Mouse (Mus musculus) midbrain, embryonic 13.5 days (tissue): ENCODE results near the gene Rdh5. TPM values are rescaled to one million over a fixed set of nuclear protein-coding genes. Genes with fewer than 3 reads are reported as not detected.

Experiments used
- ATAC-seq: fragments of 200-750 bp; cut with Nextera tagmentation; 2 replicates; pipeline ENCODE4 v1.8.0; 2017; ENCODE audit warnings: mild to moderate bottlenecking, moderate TSS enrichment, moderate library complexity
- H3K27ac ChIP-seq: fragments of 300-500 bp; sonication (generic); 2 replicates; pipeline ENCODE4 v1.5.1; 2015; ENCODE audit warnings: inconsistent platforms, mild to moderate bottlenecking, moderate library complexity
- H3K27me3 ChIP-seq: fragments of 300-500 bp; sonication (generic); 2 replicates; pipeline ENCODE4 v1.6.1; 2015; ENCODE audit warnings: mild to moderate bottlenecking, inconsistent platforms
- H3K36me3 ChIP-seq: fragments of 300-500 bp; sonication (generic); 2 replicates; pipeline ENCODE4 v1.6.1; 2015; ENCODE audit warnings: mild to moderate bottlenecking, inconsistent platforms
- H3K4me1 ChIP-seq: fragments of 300-500 bp; sonication (generic); replicated peaks from 2 replicates; pipeline ENCODE4 v1.6.1; 2015; ENCODE audit warnings: inconsistent platforms
- H3K4me2 ChIP-seq: fragments of 300-500 bp; sonication (generic); replicated peaks from 2 replicates; pipeline ENCODE4 v1.6.1; 2015; ENCODE audit warnings: moderate library complexity, mild to moderate bottlenecking, inconsistent platforms
- H3K4me3 ChIP-seq: fragments of 300-500 bp; sonication (generic); replicated peaks from 2 replicates; pipeline ENCODE4 v1.5.1; 2015; ENCODE audit warnings: mild to moderate bottlenecking, inconsistent platforms
- H3K9ac ChIP-seq: fragments of 300-500 bp; sonication (generic); replicated peaks from 2 replicates; pipeline ENCODE4 v1.6.1; 2015; ENCODE audit warnings: mild to moderate bottlenecking, inconsistent platforms
- H3K9me3 ChIP-seq: fragments of 300-500 bp; sonication (generic); 2 replicates; pipeline ENCODE4 v1.6.1; 2016; ENCODE audit warnings: mild to moderate bottlenecking, inconsistent platforms
- WGBS: fragments of 180-500 bp; shearing (Covaris S2); methylation state at CpG from one replicate; pipeline ENCODE4 v1.1.7; 2015; 5-methylcytosine and 5-hydroxymethylcytosine counted together
- polyA plus RNA-seq: library from polyadenylated mRNA; unstranded; fragments of >200 nt; fragmentation: Nextera tagmentation; extraction: Ambion mirVana; gene quantifications from 2 replicates; pipeline ENCODE4 v1.2.1, GENCODE M21; 2015

The Rdh5 gene
- polyA plus RNA-seq, 1 experiment from 2014 or later: 20.9 TPM

- Histone ChIP-seq H3K9me3 (no peaks in the 10 kb centered on the region), H3K4me2 (no peak overlapping the region), H3K4me1 (peaks cover 16% of the 10 kb centered on the region), H3K4me3 (no peak overlapping the region), H3K27me3 (peaks cover 19% of the 10 kb centered on the region), H3K36me3 (no peaks in the 10 kb centered on the region), H3K27ac (no peak overlapping the region), H3K9ac (no peak overlapping the region)
- ATAC-seq: no peak
- WGBS: 33% methylated on average over 1 of the region's 1 CpGs
Observed at GRCm38 (mm10) chr10:128897501-128897900, 25.2 kb downstream of the Rdh5 start.

DNA sequence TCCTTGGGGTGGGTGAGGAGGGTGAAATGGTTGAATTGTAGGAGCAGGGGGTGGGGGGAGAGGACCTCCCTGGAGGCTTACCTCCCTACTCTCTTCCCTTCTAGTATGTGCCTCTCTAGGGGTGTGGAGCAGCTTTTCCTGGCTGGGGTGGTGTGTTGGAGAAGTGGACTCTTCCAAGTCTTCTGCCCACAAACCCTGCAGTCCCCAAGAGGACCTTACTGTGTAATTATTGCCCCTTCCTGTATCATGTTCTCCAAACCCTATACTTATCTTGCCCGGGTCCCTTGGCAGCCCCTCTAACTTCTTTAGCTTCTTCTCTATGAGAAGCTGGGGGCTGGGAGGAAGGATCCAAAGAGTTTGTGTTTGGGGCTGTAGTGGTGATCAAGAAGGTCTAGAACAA lies 25.9 kb downstream of the Rdh5 start:
- H3K4me3 ChIP-seq: no peak overlapping the region
- H3K4me2 ChIP-seq: no peak overlapping the region
- H3K9me3 ChIP-seq: no peaks in the 10 kb centered on the region
- H3K36me3 ChIP-seq: no peaks in the 10 kb centered on the region
- peaks cover 20% of the 10 kb centered on the region for H3K4me1 ChIP-seq
- H3K27me3 ChIP-seq: peaks cover 19% of the 10 kb centered on the region
- ATAC-seq: no peak
- 67% methylated on average over 1 of the region's 1 CpGs for WGBS
- no peak overlapping the region; the same call in 1 of the 2 replicates for H3K9ac ChIP-seq
- H3K27ac ChIP-seq: no peak overlapping the region

DNA sequence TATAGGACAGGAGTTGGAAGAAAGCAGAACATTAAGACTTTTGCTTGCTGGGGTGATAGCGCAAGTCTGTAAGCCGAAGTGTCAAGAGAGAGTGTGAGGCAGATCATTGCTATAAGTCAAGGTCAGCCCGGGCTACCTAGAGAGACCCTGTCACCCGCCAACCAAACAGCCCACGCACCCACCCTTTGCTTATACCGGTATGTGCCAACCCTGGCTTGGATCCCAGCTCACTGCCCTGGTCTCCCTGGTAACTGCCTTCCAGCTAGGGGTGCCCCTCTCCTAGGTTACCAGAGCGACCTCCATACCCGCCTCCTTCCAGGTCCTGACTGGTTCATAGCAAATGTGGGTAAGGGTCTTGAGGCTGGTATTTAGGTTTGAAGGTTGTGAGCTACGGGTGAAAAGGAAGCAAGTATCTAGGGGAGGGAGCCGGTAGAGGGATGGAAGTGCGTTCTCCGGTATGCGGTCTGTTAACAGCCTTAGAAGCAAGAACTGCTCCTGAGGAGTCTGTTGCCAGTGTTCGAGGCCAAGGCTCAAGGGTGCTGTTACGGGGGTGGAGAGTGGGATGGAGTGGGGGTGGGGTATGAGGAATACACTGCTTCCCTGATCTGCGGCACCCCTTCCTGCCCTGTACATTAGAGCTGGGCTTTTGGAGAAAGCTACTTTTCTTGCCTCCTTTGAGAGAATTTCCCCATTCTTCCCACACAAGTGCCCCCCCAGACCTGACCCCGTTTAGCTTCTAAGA lies 26.6 kb downstream of the Rdh5 start:
- ATAC-seq: peak; percentile 43
- Histone ChIP-seq H3K36me3 (no peaks in the 10 kb centered on the region), H3K27ac (no peak overlapping the region), H3K9me3 (no peaks in the 10 kb centered on the region), H3K4me1 (peaks cover 20% of the 10 kb centered on the region), H3K4me3 (0 out of 2 replicates have a peak overlapping the region, but pooled peaks have one; percentile 2), H3K9ac (peak overlapping the region; percentile 39; the same call in 1 of the 2 replicates), H3K27me3 (peaks cover 19% of the 10 kb centered on the region), H3K4me2 (peak overlapping the region; percentile 29)
- 3% methylated on average over 17 of the region's 17 CpGs for WGBS

- Histone ChIP-seq H3K4me1 (peaks cover 24% of the 10 kb centered on the region), H3K9me3 (no peaks in the 10 kb centered on the region), H3K4me2 (0 out of 2 replicates have a peak overlapping the region, but pooled peaks have one; percentile 29), H3K4me3 (no peak overlapping the region), H3K27me3 (peaks cover 19% of the 10 kb centered on the region), H3K9ac (0 out of 2 replicates have a peak overlapping the region, but pooled peaks have one; percentile 39), H3K27ac (no peak overlapping the region), H3K36me3 (no peaks in the 10 kb centered on the region)
- no peak for ATAC-seq
- WGBS: 1% methylated on average over 9 of the region's 9 CpGs
Observed at GRCm38 (mm10) chr10:128895437-128895836, 27.3 kb downstream of the Rdh5 start.

- Histone ChIP-seq H3K9ac (peak overlapping the region; percentile 88), H3K4me2 (peak overlapping the region; percentile 91), H3K27me3 (peaks cover 19% of the 10 kb centered on the region), H3K9me3 (no peaks in the 10 kb centered on the region), H3K36me3 (peaks cover 8% of the 10 kb centered on the region), H3K27ac (peak overlapping the region; percentile 96), H3K4me3 (peak overlapping the region; percentile 78), H3K4me1 (peaks cover 54% of the 10 kb centered on the region)
- WGBS: 1% methylated on average over 9 of the region's 9 CpGs
- peak; percentile 21 for ATAC-seq
Observed at GRCm38 (mm10) chr10:128892246-128892645, 30.4 kb downstream of the Rdh5 start.

DNA sequence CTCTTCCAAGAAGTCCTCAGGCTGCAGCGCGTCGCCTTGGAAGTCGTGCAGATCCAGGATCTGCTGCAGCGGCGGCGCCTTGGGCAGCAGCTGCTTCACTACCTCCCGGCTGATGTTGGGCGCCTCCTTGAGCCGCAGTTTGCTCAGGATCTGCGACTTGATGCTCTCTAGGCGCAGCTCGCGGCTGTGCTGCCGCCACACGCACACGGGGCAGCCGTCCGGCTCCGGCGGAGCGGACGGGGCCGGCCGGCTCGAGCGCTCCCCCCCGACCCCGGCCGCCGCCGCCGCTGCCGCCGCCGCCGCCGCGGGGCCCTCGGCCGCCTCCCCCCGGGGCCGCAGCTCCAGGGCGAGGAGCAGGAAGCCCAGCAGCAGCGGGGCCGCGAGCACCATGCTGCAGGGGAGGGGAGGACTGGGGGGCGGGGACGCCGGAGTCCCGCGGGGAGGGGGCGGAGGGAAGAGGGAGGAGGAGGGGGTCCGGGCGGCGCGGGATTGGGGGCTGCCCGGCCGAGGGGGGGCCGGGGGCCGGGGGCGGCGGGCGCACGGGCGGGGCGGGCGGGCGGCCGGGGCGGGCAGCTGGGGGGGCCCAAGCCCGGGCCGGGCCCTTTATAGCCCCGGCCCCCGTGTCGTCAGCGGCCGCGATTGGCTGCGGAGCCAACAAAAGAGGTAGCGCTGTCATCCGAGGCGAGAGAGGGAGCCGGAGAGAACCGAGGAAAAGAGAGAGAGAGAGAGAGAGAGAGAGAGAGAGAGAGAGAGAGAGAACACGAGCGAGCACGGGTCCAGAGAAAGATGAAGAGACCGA lies 31.2 kb downstream of the Rdh5 start, which contains the start of gene Gdf11:
Gene Gdf11 (minus strand): TSS at position 423 of the 799 bp plus-strand sequence.
- no peaks in the 10 kb centered on the region for H3K9me3 ChIP-seq
- peak within 1 kb of the TSS; percentile 96 for H3K27ac ChIP-seq
- peaks cover 16% of the 10 kb centered on the region for H3K36me3 ChIP-seq
- peaks cover 58% of the 10 kb centered on the region for H3K4me1 ChIP-seq
- peak within 1 kb of the TSS; percentile 88 for H3K9ac ChIP-seq
- peaks cover 11% of the 10 kb centered on the region for H3K27me3 ChIP-seq
- peak within 1 kb of the TSS; percentile 78 for H3K4me3 ChIP-seq
- H3K4me2 ChIP-seq: peak within 1 kb of the TSS; percentile 91
- peak; percentile 84 for ATAC-seq
- WGBS: 2% methylated on average over 59 of the region's 89 CpGs

DNA sequence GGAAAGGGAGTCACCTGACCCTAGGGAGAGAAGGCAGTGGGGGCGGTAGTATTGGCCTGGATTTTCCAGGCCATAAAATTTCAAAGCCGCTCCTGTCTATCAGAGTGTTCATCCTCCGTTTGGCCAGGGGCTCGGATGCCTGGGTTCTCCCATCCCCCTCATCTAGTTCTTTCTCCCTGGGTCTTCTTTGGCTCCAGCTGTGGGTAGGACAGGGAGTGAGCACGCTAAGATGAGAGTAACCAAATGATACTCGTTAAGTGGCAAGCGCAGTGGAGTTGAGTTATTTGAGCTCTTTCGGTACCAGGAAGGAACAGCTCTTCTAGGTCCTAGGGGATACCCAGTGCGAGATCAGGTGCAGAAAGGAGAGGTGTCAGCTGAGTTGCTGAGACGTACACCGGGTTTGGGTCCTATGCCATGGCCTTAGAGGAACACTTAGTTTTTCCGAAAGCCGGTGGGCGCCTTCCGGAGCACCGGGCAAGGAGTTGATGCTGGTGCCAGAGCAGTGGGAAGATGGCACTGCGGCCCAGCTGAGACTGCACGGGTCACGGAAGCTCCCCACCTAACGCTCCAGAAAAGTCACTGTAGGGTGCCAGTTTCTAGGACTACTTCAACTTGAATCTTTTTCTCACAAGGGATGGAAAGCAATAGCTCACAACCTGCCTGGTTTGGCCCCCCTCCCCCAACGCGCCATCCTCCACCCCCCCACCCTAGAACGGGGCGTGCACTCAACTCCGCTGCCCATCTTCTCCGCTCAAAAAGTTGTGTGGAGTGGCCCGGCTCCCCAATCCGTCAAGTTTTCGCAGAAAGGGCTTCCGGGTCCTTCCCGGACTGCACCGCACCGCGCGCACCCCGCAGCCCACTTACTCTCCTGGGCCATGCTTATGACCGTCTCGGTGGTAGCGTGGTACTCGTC lies 32.0 kb downstream of the Rdh5 start:
- H3K9ac ChIP-seq: peak overlapping the region; percentile 88
- WGBS: under 1% methylated on average over 40 of the region's 40 CpGs
- peak overlapping the region; percentile 78 for H3K4me3 ChIP-seq
- H3K4me1 ChIP-seq: peaks cover 50% of the 10 kb centered on the region
- H3K27ac ChIP-seq: peak overlapping the region; percentile 96
- H3K4me2 ChIP-seq: peak overlapping the region; percentile 91
- peaks cover 3% of the 10 kb centered on the region for H3K27me3 ChIP-seq
- peak; percentile 0; the same call in 1 of the 2 replicates for ATAC-seq
- H3K36me3 ChIP-seq: peaks cover 24% of the 10 kb centered on the region
- H3K9me3 ChIP-seq: no peaks in the 10 kb centered on the region

GRCm38 (mm10) chr10:128889846-128890245 lies 32.8 kb downstream of the Rdh5 start:
- peak overlapping the region; percentile 91 for H3K4me2 ChIP-seq
- no peaks in the 10 kb centered on the region for H3K9me3 ChIP-seq
- ATAC-seq: no peak
- H3K27me3 ChIP-seq: 0 out of 2 replicates have a peak, but pooled peaks cover 2% of the 10 kb centered on the region
- peak overlapping the region; percentile 96 for H3K27ac ChIP-seq
- peaks cover 32% of the 10 kb centered on the region for H3K36me3 ChIP-seq
- peak overlapping the region; percentile 78 for H3K4me3 ChIP-seq
- peaks cover 50% of the 10 kb centered on the region for H3K4me1 ChIP-seq
- H3K9ac ChIP-seq: peak overlapping the region; percentile 88
- WGBS: 4% methylated on average over 2 of the region's 2 CpGs

GRCm38 (mm10) chr10:128888941-128889827 lies 33.5 kb downstream of the Rdh5 start:
- peak overlapping the region; percentile 78 for H3K4me3 ChIP-seq
- H3K27me3 ChIP-seq: 0 out of 2 replicates have a peak, but pooled peaks cover 2% of the 10 kb centered on the region
- peak overlapping the region; percentile 88 for H3K9ac ChIP-seq
- peak overlapping the region; percentile 96 for H3K27ac ChIP-seq
- ATAC-seq: peak; percentile 65
- H3K4me2 ChIP-seq: peak overlapping the region; percentile 91
- no peaks in the 10 kb centered on the region for H3K9me3 ChIP-seq
- under 1% methylated on average over 7 of the region's 7 CpGs for WGBS
- peaks cover 39% of the 10 kb centered on the region for H3K36me3 ChIP-seq
- H3K4me1 ChIP-seq: peaks cover 50% of the 10 kb centered on the region

- 75% methylated on average over 5 of the region's 5 CpGs for WGBS
- H3K27me3 ChIP-seq: no peaks in the 10 kb centered on the region
Observed at GRCm38 (mm10) chr10:128882067-128882466, 40.6 kb downstream of the Rdh5 start.

More at GRCm38 (mm10) chr10:128882067-128882466, 40.6 kb downstream of the Rdh5 start:
- Histone ChIP-seq H3K9me3 (no peaks in the 10 kb centered on the region), H3K36me3 (peaks cover 62% of the 10 kb centered on the region), H3K4me1 (peaks cover 6% of the 10 kb centered on the region; the same call in 1 of the 2 replicates), H3K4me2 (no peak overlapping the region), H3K4me3 (no peak overlapping the region), H3K27ac (no peak overlapping the region), H3K9ac (no peak overlapping the region)
- no peak for ATAC-seq
